Mouse (Mus musculus): Measurements from ENCODE around the gene Col4a3.

DNA sequence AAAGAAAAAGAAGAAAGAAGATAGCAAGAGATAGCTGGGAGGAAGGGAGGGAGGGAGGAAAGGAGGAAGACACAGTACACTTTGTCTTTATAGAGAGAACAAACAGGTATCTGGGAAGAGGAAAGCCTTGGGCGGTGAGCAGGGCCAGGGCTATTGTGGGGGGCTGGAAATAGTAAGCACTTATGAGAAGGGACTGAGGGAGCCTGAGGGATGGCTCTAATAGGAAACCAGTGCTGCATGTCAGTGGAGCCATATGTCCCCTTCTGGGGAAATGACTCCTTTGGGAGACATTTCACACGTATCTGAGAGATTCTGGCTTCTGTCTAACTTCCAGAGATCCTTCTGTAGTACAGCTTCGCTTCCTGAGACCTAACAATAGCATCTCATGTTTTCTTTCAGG is 69.7 kb downstream of the Col4a3 start:
- TF ChIP-seq POLR2A (IDR thresholded peaks at IDR 0.05; ENCODE audit: borderline replicate concordance, control insufficient read depth, low read depth, low read length), result no peak
- no peak for TF ChIP-seq CTCF (IDR thresholded peaks at IDR 0.05; ENCODE audit: control insufficient read depth, insufficient read depth, low read length)

All from bone marrow, adult 2 months (tissue).